Mouse (Mus musculus): ENCODE results near the gene Avil.

- TF ChIP-seq POLR2A (IDR thresholded peaks at IDR 0.05; ENCODE audit: borderline replicate concordance, control insufficient read depth, low read depth, low read length) (no peak), CTCF (IDR thresholded peaks at IDR 0.05; ENCODE audit: control insufficient read depth, insufficient read depth, low read length) (no peak)
These were observed 15.4 kb upstream of the Avil start for GRCm38 (mm10) chr10:126985127-126985526.
